Mouse (Mus musculus) embryonic fibroblast, embryonic 13.5 days (primary cell): ENCODE measurements around the gene Mettl17.

Experiments used
- CTCF ChIP-seq: IDR thresholded peaks from 2 replicates; pipeline ENCODE4 v1.5.1; 2011; ENCODE audit warnings: mild to moderate bottlenecking, control low read depth, low read length, moderate library complexity, borderline replicate concordance; ENCODE audit not compliant: insufficient read depth
- POLR2A ChIP-seq: IDR thresholded peaks from 2 replicates; pipeline ENCODE4 v1.6.1; 2011; ENCODE audit warnings: low read depth, mild to moderate bottlenecking, control low read depth, low read length, moderate library complexity

DNA sequence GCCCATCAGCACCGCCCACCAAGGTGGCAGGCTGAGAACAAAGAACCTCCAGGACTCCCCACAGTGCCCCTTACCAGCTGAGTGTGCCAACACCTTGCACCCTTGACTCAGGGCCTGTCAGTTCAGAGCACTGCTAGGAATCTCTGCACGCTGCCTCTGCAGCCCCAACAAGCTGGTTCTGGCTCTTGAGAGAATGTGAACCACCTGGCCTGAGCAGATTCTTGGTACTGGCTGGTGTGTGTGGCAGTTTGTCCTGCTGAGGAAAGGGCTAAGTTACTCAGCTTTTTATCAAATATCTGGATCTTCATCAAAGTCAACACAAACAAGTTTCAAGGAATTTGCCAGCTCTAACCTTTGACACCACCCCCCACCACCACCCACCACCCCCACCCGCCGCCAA, 38.9 kb downstream of the Mettl17 start:
- no peak for TF ChIP-seq POLR2A
- TF ChIP-seq CTCF, result no peak
